Mouse (Mus musculus): ENCODE data around the gene Gm6040.

The Gm6040 gene

DNA sequence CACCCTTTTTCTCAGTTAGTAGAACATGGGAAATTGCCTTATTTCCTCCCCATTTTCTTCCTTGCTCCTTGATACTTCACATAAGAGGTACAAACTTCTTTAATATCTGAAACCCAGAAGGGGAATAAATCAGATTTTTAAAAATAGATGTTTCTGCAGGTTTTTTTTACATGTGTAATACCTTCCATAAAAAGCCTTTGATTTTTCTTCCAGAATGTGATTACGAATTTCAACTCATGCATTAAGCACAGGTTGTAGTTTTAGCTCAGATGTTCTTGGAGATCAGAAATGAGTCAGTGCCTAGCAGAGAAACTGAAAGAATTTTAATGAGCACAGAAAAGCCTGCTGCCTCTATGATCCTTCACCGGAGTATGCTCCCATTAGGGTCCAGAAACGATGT, at the start of gene Gm6040:
Gm6040 (minus strand) TSS at position 101 of the 400 bp plus-strand sequence.
- DNase-seq: no peak

GRCm38 (mm10) chr8:20964531-20964930, 42.7 kb upstream of the Gm6040 start:
- no peak for DNase-seq

- DNase-seq: no peak
Observed at GRCm38 (mm10) chr8:20944610-20945009, 22.7 kb upstream of the Gm6040 start, which contains the start of gene AY761185. AY761185 (minus strand) TSS chr8:20944710.

DNA sequence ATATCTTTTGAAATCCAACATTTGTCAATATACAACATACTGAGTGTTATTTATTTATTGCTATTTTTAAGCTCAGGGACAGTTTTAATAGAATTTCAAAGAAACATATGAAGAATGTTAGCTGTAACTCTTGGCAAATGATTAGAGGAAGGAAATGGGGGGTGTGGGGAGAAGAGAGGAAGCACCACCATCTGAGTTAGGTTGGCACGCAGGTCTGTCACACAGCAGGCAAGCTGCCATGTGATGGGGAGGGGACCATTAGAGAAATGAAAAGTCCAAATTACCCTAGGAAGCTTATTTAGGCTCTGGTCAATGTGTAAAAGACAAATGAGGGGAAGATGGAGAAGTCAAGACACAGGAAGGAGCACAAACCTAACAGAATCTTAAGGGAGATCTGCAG, 9.6 kb downstream of the Gm6040 start:
- no peak for DNase-seq

DNA sequence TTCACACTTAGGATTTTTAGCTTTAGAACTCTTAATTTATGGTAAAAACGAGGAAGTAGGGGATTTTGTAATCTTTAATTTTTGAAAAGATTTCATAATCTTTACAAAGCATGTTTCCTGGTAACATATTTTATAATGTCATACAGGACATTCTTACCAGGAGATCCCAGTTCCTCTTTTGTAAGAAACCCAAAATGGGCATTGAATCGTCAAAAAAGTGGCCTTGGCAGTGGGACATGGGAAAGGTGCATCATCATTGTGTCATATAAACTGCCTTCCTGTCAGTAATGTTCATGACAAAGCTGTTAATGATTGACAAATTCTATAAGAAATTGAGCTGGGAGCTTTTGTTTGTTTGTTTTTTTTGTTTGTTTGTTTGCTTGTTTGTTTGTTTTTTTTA, 13.6 kb downstream of the Gm6040 start:
- DNase-seq: no peak

DNA sequence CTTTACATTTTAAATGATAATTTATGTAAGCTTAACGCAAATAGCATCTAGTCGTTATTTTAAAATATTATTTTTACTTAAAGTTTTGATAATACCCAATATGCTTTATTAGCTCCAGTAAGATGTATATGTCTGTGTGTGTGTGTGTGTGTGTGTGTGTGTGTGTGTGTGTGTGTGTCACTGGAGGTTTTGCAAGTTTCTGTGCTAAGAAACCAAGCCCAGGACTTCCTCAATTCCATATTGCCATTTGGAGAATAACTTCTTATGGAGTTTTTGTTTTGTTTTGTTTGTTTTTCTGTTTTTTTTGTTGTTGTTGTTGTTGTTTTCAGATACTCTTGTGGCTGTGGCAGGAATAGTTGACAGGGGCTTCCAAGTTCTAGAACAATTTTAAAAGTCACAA, 14.8 kb downstream of the Gm6040 start:
- DNase-seq: no peak

DNA sequence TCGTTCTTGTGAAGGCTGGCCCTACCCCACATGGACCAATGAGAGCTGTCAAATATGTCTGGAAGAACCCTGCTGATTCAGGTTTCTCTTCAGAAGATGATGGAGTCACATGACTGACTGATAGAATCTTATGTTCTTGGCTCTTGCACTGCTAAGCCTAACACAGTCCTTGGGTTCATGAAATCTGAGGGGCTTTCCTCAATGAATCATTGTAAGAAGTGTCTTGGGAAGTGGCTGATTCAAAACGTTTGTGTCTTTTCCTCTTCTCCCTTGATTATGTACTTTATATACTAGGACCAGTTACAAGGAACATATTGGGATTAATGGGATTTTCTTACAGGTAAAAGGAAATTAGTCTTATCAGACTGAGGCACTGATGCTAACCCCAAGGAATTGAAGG, 19.3 kb downstream of the Gm6040 start, which contains the start of gene Gm15056:
Gm15056 (minus strand) TSS at position 101 of the 400 bp plus-strand sequence.
- no peak for DNase-seq

DNA sequence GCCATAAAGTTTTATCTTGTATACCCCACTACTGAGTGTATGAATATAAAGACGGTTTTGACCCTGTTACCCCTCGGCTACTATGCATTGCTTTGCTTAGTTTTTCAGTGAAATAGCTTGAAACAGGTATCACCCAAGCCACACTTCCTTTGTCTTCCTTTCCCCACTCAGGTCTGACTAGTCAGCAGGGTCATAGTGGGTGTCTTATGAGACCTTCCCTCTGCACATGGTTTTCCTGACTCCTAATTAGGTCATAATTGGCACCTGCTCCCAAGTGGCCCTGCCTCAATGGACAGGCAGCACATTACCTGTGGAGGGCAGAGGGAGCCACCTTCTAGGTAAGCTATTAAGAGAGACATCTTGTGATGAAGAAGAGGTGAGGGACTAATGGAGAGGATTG, 29.5 kb downstream of the Gm6040 start, which contains the start of gene Defb33:
Defb33 (plus strand) TSS at position 301 of the 400 bp plus-strand sequence.
- DNase-seq: no peak

GRCm38 (mm10) chr8:20874608-20875007, 47.3 kb downstream of the Gm6040 start:
- no peak for DNase-seq
